Mouse (Mus musculus) intestine, embryonic 14.5 days (tissue): Measurements from ENCODE around the gene Itga11. TPM values are rescaled to one million over a fixed set of nuclear protein-coding genes. Genes with fewer than 3 reads are reported as not detected.
A peak's percentile ranks its signal among the peaks of the same experiment; 100 is the strongest.

Experiments used
- ATAC-seq: fragments of 200-750 bp; cut with Nextera tagmentation; replicated peaks from 2 replicates; pipeline ENCODE4 v1.8.0; 2017; ENCODE audit warnings: low read depth, moderate number of reproducible peaks, moderate TSS enrichment, moderate library complexity; ENCODE audit not compliant: low FRiP score, low TSS enrichment
- DNase-seq: peaks from one replicate; pipeline ENCODE4 v3.0.0-alpha.2; 2018; ENCODE audit warnings: low spot score
- H3K27ac ChIP-seq: fragments of 300-500 bp; sonication (generic); 2 replicates; pipeline ENCODE4 v1.5.1; 2014; ENCODE audit warnings: low read depth, mild to moderate bottlenecking, control low read depth
- H3K27me3 ChIP-seq: fragments of 300-500 bp; sonication (generic); replicated peaks from 2 replicates; pipeline ENCODE4 v1.6.1; 2014; ENCODE audit warnings: low read length, control low read depth; ENCODE audit not compliant: control insufficient read depth, insufficient read depth
- H3K36me3 ChIP-seq: fragments of 300-500 bp; sonication (generic); 2 replicates; pipeline ENCODE4 v1.6.1; 2014; ENCODE audit warnings: low read length, control low read depth; ENCODE audit not compliant: control insufficient read depth, insufficient read depth
- H3K4me1 ChIP-seq: fragments of 300-500 bp; sonication (generic); replicated peaks from 2 replicates; pipeline ENCODE4 v1.6.1; 2014; ENCODE audit warnings: low read length, control low read depth, mixed read lengths; ENCODE audit not compliant: control insufficient read depth, insufficient read depth
- H3K4me2 ChIP-seq: fragments of 300-500 bp; sonication (generic); 2 replicates; pipeline ENCODE4 v1.6.1; 2014; ENCODE audit warnings: low read length
- H3K4me3 ChIP-seq: fragments of 300-500 bp; sonication (generic); 2 replicates; pipeline ENCODE4 v1.5.1; 2014; ENCODE audit warnings: low read depth, low read length, control low read depth, mixed read lengths
- H3K9ac ChIP-seq: fragments of 300-500 bp; sonication (generic); 2 replicates; pipeline ENCODE4 v1.6.1; 2014; ENCODE audit warnings: mild to moderate bottlenecking, low read length
- H3K9me3 ChIP-seq: fragments of 300-500 bp; sonication (generic); 2 replicates; pipeline ENCODE4 v1.6.1; 2016; ENCODE audit warnings: low read length, control low read depth; ENCODE audit not compliant: control insufficient read depth
- WGBS: fragments of 180-500 bp; shearing (Covaris S2); extraction: QIAGEN DNeasy Blood & Tissue Kit; methylation state at CpG from one replicate; pipeline ENCODE4 v1.1.7; 2014; 5-methylcytosine and 5-hydroxymethylcytosine counted together
- polyA plus RNA-seq: library from polyadenylated mRNA; unstranded; fragments of >200 nt; fragmentation: Nextera tagmentation; extraction: Ambion mirVana; gene quantifications from 2 replicates; pipeline ENCODE4 v1.2.1, GENCODE M21; 2014

Itga11 gene
- polyA plus RNA-seq, 1 experiment from 2014 or later: 4.8 TPM

GRCm38 (mm10) chr9:62759601-62760000 is 82.0 kb downstream of the Itga11 start:
- no peaks in the 10 kb centered on the region for H3K36me3 ChIP-seq
- 51% methylated on average over 3 of the region's 3 CpGs for WGBS
- H3K4me2 ChIP-seq: no peak overlapping the region
- H3K4me1 ChIP-seq: no peaks in the 10 kb centered on the region
- ATAC-seq: no peak
- H3K27me3 ChIP-seq: no peaks in the 10 kb centered on the region
- no peak overlapping the region for H3K27ac ChIP-seq
- no peaks in the 10 kb centered on the region for H3K9me3 ChIP-seq
- no peak overlapping the region for H3K4me3 ChIP-seq
- no peak overlapping the region for H3K9ac ChIP-seq
- DNase-seq: no peak

GRCm38 (mm10) chr9:62763478-62763877 is 85.9 kb downstream of the Itga11 start:
- H3K27me3 ChIP-seq: no peaks in the 10 kb centered on the region
- no peak overlapping the region for H3K27ac ChIP-seq
- no peaks in the 10 kb centered on the region for H3K36me3 ChIP-seq
- DNase-seq (no peak), ATAC-seq (no peak)
- H3K9me3 ChIP-seq: no peaks in the 10 kb centered on the region
- 18% methylated on average over 13 of the region's 13 CpGs for WGBS
- H3K4me1 ChIP-seq: no peaks in the 10 kb centered on the region
- no peak overlapping the region for H3K9ac ChIP-seq
- H3K4me3 ChIP-seq: no peak overlapping the region
- H3K4me2 ChIP-seq: peak overlapping the region; percentile 25

- H3K4me2 ChIP-seq: no peak overlapping the region
- no peaks in the 10 kb centered on the region for H3K4me1 ChIP-seq
- no peaks in the 10 kb centered on the region for H3K27me3 ChIP-seq
- no peak overlapping the region for H3K9ac ChIP-seq
- H3K27ac ChIP-seq: no peak overlapping the region
- no peaks in the 10 kb centered on the region for H3K36me3 ChIP-seq
- no peak overlapping the region for H3K4me3 ChIP-seq
- H3K9me3 ChIP-seq: no peaks in the 10 kb centered on the region
- 75% methylated on average over 4 of the region's 4 CpGs for WGBS
- DNase-seq (no peak), ATAC-seq (no peak)
Observed at GRCm38 (mm10) chr9:62765346-62765745, 87.7 kb downstream of the Itga11 start.

DNA sequence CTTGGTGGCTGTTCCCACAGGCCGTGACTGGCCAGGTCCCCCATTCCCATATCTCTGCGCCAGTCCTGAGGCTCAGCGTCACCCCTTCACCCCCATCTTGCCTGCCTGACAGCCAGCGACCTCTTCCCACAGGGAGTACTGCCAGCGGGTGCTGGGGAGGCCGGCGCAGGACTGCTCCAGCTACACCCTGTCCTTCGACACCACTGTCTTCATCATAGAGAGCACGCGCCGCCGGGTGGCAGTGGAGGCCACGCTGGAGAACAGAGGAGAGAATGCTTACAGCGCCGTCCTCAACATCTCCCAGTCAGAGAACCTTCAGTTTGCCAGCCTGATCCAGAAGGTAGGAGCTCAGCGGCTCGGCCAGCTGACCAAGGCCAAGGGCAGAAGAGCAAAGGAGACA is 89.8 kb downstream of the Itga11 start:
- Histone ChIP-seq H3K9ac (no peak overlapping the region), H3K36me3 (no peaks in the 10 kb centered on the region), H3K4me2 (no peak overlapping the region), H3K9me3 (no peaks in the 10 kb centered on the region), H3K4me1 (no peaks in the 10 kb centered on the region), H3K4me3 (no peak overlapping the region), H3K27ac (no peak overlapping the region), H3K27me3 (no peaks in the 10 kb centered on the region)
- ATAC-seq (no peak), DNase-seq (no peak)
- WGBS: 67% methylated on average over 17 of the region's 17 CpGs

DNA sequence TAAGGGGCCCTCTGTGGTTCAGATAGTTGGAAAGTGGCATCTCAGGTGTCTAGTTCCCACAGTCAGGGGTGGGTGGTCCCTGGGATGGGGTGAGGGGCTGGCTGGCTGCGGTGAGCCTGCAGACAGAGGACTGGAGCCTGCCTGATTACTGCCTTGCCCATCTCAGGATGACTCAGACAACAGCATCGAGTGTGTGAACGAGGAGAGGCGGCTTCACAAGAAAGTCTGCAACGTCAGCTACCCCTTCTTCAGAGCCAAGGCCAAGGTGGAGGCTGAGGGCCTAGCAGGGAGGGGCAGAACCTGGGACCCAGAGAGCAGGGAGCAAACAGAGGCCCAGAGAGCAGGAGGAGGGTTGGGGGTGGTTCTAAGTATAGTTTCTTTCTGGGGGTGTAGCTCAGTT is 90.7 kb downstream of the Itga11 start:
- WGBS: 77% methylated on average over 5 of the region's 5 CpGs
- no peaks in the 10 kb centered on the region for H3K27me3 ChIP-seq

DNA sequence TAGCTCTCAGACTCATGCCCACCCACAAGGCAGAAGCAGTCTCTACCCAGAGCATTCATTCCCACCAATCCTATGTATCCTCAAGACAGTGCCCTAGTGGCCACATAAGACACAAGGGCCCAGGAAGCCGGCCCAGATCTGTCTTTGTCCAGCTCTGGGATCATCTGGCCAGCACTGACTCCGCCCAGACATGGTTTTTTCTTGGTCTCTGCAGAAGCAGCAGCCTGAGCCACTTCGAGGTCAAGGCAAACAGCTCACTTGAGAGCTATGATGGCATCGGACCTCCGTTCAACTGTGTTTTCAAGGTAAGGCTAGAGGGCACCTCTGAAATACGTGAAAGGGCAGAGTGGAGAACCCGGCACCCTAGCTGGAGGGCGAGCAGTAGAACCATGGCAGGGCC is 95.1 kb downstream of the Itga11 start:
- H3K4me3 ChIP-seq: no peak overlapping the region
- H3K27me3 ChIP-seq: no peaks in the 10 kb centered on the region
- no peaks in the 10 kb centered on the region for H3K9me3 ChIP-seq
- H3K36me3 ChIP-seq: no peaks in the 10 kb centered on the region
- no peak overlapping the region for H3K9ac ChIP-seq
- no peak overlapping the region for H3K4me2 ChIP-seq
- ATAC-seq (no peak), DNase-seq (no peak)
- no peak overlapping the region for H3K27ac ChIP-seq
- no peaks in the 10 kb centered on the region for H3K4me1 ChIP-seq
- WGBS: 62% methylated on average over 8 of the region's 8 CpGs

More for the DNA sequence above, 90.7 kb downstream of the Itga11 start:
- H3K9me3 ChIP-seq: no peaks in the 10 kb centered on the region
- H3K27ac ChIP-seq: no peak overlapping the region
- ATAC-seq: no peak
- H3K4me2 ChIP-seq: no peak overlapping the region
- no peak for DNase-seq
- H3K4me3 ChIP-seq: no peak overlapping the region
- no peaks in the 10 kb centered on the region for H3K4me1 ChIP-seq
- H3K9ac ChIP-seq: no peak overlapping the region
- no peaks in the 10 kb centered on the region for H3K36me3 ChIP-seq

DNA sequence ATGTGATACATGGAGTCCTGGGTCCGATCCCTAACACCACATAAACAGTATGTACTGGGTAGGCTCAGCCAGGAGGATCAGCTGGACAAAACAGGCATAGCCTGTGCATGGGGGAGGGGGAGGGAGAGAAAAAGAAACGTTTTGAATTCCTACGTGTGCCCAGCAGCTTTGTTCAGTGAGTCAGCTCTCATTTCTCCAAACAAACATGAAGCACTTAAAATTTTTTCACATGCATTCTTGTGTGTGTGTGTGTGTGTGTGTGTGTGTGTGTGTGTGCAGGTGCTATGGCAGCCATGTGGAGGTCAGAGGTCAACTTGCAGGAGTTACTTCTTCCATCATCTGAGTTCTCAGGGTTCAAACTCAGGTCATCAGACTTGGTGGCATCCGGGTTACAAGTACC is 97.8 kb downstream of the Itga11 start:
- no peak overlapping the region for H3K4me3 ChIP-seq
- ATAC-seq (no peak), DNase-seq (no peak)
- no peak overlapping the region for H3K27ac ChIP-seq
- H3K9ac ChIP-seq: no peak overlapping the region
- H3K9me3 ChIP-seq: no peaks in the 10 kb centered on the region
- no peaks in the 10 kb centered on the region for H3K36me3 ChIP-seq
- H3K4me1 ChIP-seq: no peaks in the 10 kb centered on the region; the same call in 1 of the 2 replicates
- no peak overlapping the region for H3K4me2 ChIP-seq
- H3K27me3 ChIP-seq: no peaks in the 10 kb centered on the region
- WGBS: 19% methylated on average over 4 of the region's 4 CpGs

DNA sequence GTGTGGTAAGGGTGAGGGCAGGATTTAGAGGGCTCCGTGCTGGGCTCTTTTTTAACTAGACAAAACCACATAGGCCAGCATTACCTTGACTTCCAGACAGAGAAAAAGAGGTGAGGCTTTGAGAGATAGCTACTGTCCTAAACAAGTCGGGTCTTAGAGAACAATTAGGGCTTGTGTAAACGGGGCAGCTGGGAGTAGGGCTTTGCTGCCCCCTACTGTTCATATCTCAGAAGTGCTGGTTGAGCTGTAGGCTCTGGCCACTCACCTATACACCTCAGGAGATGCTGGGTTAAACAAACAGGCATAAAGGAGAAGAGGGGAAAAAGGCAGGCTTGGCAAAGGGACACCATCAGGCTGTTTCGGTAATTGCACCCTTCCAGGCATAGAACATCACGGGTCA is 99.8 kb downstream of the Itga11 start:
- Histone ChIP-seq H3K9ac (no peak overlapping the region), H3K9me3 (no peaks in the 10 kb centered on the region), H3K4me2 (no peak overlapping the region), H3K4me3 (no peak overlapping the region), H3K27me3 (no peaks in the 10 kb centered on the region), H3K36me3 (no peaks in the 10 kb centered on the region), H3K4me1 (no peaks in the 10 kb centered on the region; the same call in 1 of the 2 replicates), H3K27ac (no peak overlapping the region)
- WGBS: 4% methylated on average over 5 of the region's 5 CpGs
- ATAC-seq (peak; percentile 59), DNase-seq (peak; percentile 83)

GRCm38 (mm10) chr9:62778721-62779120 is 101.1 kb downstream of the Itga11 start:
- Histone ChIP-seq H3K36me3 (no peaks in the 10 kb centered on the region), H3K9ac (no peak overlapping the region), H3K4me3 (no peak overlapping the region), H3K27ac (no peak overlapping the region), H3K4me1 (no peaks in the 10 kb centered on the region; the same call in 1 of the 2 replicates), H3K4me2 (no peak overlapping the region), H3K27me3 (no peaks in the 10 kb centered on the region), H3K9me3 (no peaks in the 10 kb centered on the region)
- no peak for ATAC-seq
- 74% methylated on average over 9 of the region's 9 CpGs for WGBS
- no peak for DNase-seq
